30 mouse cellular contexts compared by ENCODE assay signal in the genomic region with DNA sequence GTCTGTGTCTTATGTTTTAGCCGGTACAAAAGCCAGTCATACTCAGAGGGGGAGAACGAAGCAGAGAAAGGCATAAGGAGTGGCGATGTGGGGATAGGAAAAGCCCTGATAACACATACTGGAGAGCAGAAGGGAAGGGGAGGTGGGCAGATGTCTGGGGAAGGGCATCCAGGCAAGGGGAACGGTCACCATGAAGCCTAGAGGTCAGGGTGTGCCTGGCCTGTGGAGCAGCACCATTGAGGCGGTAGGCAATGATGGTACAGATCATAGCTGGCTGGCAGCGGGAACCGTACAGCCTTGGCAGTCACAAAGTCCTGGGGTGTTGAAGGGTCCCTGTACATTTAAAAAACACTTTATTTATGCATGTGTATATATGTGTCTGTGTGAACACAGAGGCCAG. TPM values are rescaled to one million over a fixed set of nuclear protein-coding genes. Genes with fewer than 3 reads are reported as not detected.
DNase-seq lines count a peak whose midpoint lies in the region; ATAC-seq and TF ChIP-seq lines count a peak whose summit lies in the region.
"Had no signal": no experiment of that assay in that cellular context is flagged by ENCODE, and none has a peak within 500 bp of the region (broad histone marks: within the 10 kb centered on the region; RNA-seq: fewer than 3 reads in every experiment).

No protein-coding gene starts in this region.

- H3K4me3 ChIP-seq in heart, adult 2 months: peak overlapping the region; percentile 32; the same call in 1 of the 2 replicates
- no peak overlapping the region; the same call in 1 of the 2 replicates for H3K4me3 ChIP-seq in heart, embryonic 15.5 days
- H3K4me3 ChIP-seq in stomach, embryonic 16.5 days (replicated peaks; ENCODE audit: low read length): no peak overlapping the region
- no peak overlapping the region for H3K4me3 ChIP-seq in stomach, postnatal 0 days (ENCODE audit: low read depth, low read length)
- H3K4me3 ChIP-seq in myocyte: peak overlapping the region; percentile 97
- H3K4me3 ChIP-seq: forebrain, embryonic 13.5 days; hindbrain, embryonic 13.5 days; liver, embryonic 13.5 days; midbrain, embryonic 10.5 days; stomach, embryonic 15.5 days had no signal

- no peak for DNase-seq in heart, adult 2 months
- no peak for DNase-seq in heart, postnatal 4 days
- no peak for DNase-seq in heart, adult 18-20 months
- DNase-seq in stomach, postnatal 0 days (ENCODE audit: low spot score): no peak
- no peak for DNase-seq in thymus, postnatal 36 days
- DNase-seq: cerebellum, adult 11-12 months; cerebellum, postnatal 10 days; kidney, adult 11 months; kidney, postnatal 14 days; liver, embryonic 13.5 days; lung, adult 2 months; thymus, adult 2 months had no signal

- 60% methylated on average over 7 of the region's 7 CpGs for WGBS in heart, adult 2 months
- WGBS in heart, embryonic 15.5 days: 68% methylated on average over 7 of the region's 7 CpGs
- WGBS in stomach, embryonic 16.5 days: 85% methylated on average over 7 of the region's 7 CpGs
- WGBS in stomach, postnatal 0 days: 83% methylated on average over 7 of the region's 7 CpGs

- no peaks in the 10 kb centered on the region for H3K27me3 ChIP-seq in heart, adult 2 months (ENCODE audit: control insufficient read depth, insufficient read depth, low read length)
- H3K27me3 ChIP-seq in heart, embryonic 15.5 days: no peaks in the 10 kb centered on the region
- no peaks in the 10 kb centered on the region for H3K27me3 ChIP-seq in stomach, embryonic 16.5 days (ENCODE audit: control insufficient read depth, insufficient read depth, low read length)
- H3K27me3 ChIP-seq in stomach, postnatal 0 days (ENCODE audit: control insufficient read depth, insufficient read depth, low read length): no peaks in the 10 kb centered on the region
- H3K27me3 ChIP-seq in myocyte (ENCODE audit: control insufficient read depth, insufficient read depth, insufficient read length): no peaks in the 10 kb centered on the region
- H3K27me3 ChIP-seq: forebrain, embryonic 13.5 days; stomach, embryonic 15.5 days had no signal

- no peaks in the 10 kb centered on the region for H3K9me3 ChIP-seq in heart, embryonic 15.5 days (replicated peaks)
- no peaks in the 10 kb centered on the region for H3K9me3 ChIP-seq in stomach, embryonic 16.5 days (replicated peaks; ENCODE audit: control insufficient read depth, low read length)
- no peaks in the 10 kb centered on the region for H3K9me3 ChIP-seq in stomach, postnatal 0 days (ENCODE audit: control insufficient read depth, low read length)
- H3K9me3 ChIP-seq: forebrain, embryonic 13.5 days; hindbrain, embryonic 13.5 days; liver, embryonic 13.5 days; midbrain, embryonic 10.5 days; stomach, embryonic 15.5 days had no signal

- intact Hi-C loops in heart, adult 2 months (cut with DNase I): no loop called here

- peaks cover 16% of the 10 kb centered on the region; the same call in 1 of the 2 replicates for H3K36me3 ChIP-seq in heart, adult 2 months (ENCODE audit: control insufficient read depth, insufficient read depth, low read length)
- no peaks in the 10 kb centered on the region for H3K36me3 ChIP-seq in heart, embryonic 15.5 days
- no peaks in the 10 kb centered on the region for H3K36me3 ChIP-seq in stomach, embryonic 16.5 days (ENCODE audit: control insufficient read depth, insufficient read depth, low read length)
- no peaks in the 10 kb centered on the region for H3K36me3 ChIP-seq in stomach, postnatal 0 days (ENCODE audit: control insufficient read depth, insufficient read depth, low read length)
- H3K36me3 ChIP-seq in myocyte (ENCODE audit: control insufficient read depth, insufficient read depth): no peaks in the 10 kb centered on the region
- H3K36me3 ChIP-seq: hindbrain, embryonic 13.5 days; liver, embryonic 13.5 days; stomach, embryonic 15.5 days had no signal

- H3K79me2 ChIP-seq in heart, adult 2 months (replicated peaks; ENCODE audit: control insufficient read depth, insufficient read depth, low read length): peaks cover 8% of the 10 kb centered on the region
- H3K79me2 ChIP-seq in myocyte (ENCODE audit: control insufficient read depth, insufficient read depth): peaks cover 86% of the 10 kb centered on the region

- no peak overlapping the region for H3ac ChIP-seq in myocyte (ENCODE audit: control insufficient read depth, insufficient read length)

- H3K4me2 ChIP-seq in heart, embryonic 15.5 days: peak overlapping the region; percentile 89
- no peak overlapping the region for H3K4me2 ChIP-seq in stomach, embryonic 16.5 days (ENCODE audit: low read depth, low read length)
- H3K4me2 ChIP-seq in stomach, postnatal 0 days (replicated peaks; ENCODE audit: low read depth): no peak overlapping the region
- H3K4me2 ChIP-seq in myocyte (ENCODE audit: low read depth): peak overlapping the region; percentile 97
- H3K4me2 ChIP-seq: forebrain, embryonic 13.5 days; hindbrain, embryonic 13.5 days; liver, embryonic 13.5 days; stomach, embryonic 15.5 days had no signal

- peak overlapping the region; percentile 89 for H3K27ac ChIP-seq in heart, adult 2 months
- H3K27ac ChIP-seq in heart, embryonic 15.5 days: peak overlapping the region; percentile 87
- peak overlapping the region; percentile 79; the same call in 1 of the 2 replicates for H3K27ac ChIP-seq in stomach, embryonic 16.5 days (ENCODE audit: low read length)
- no peak overlapping the region for H3K27ac ChIP-seq in stomach, postnatal 0 days (replicated peaks)
- H3K27ac ChIP-seq: forebrain, embryonic 13.5 days; hindbrain, embryonic 13.5 days; liver, embryonic 13.5 days; macrophage had no signal

- no peak for ATAC-seq in heart, embryonic 15.5 days (replicated peaks; ENCODE audit: insufficient number of reproducible peaks, insufficient read depth, low FRiP score, low read depth)
- no peak for ATAC-seq in stomach, embryonic 16.5 days (ENCODE audit: insufficient read depth, low FRiP score)
- ATAC-seq in stomach, postnatal 0 days (ENCODE audit: low FRiP score, low TSS enrichment): no peak
- ATAC-seq: forebrain, embryonic 13.5 days; midbrain, embryonic 16.5 days had no signal

- TF ChIP-seq EP300 in heart, adult 2 months (IDR thresholded peaks at IDR 0.05; ENCODE audit: insufficient read depth, low read depth, low read length): no peak
- no peak for TF ChIP-seq EP300 in stomach, postnatal 0 days (optimal IDR thresholded peaks at IDR 0.05)

- peak overlapping the region; percentile 45 for H3K9ac ChIP-seq in heart, adult 2 months (ENCODE audit: low read depth, low read length)
- 0 out of 2 replicates have a peak overlapping the region, but pooled peaks have one; percentile 20 for H3K9ac ChIP-seq in heart, embryonic 15.5 days
- H3K9ac ChIP-seq in stomach, embryonic 16.5 days (ENCODE audit: low read length): peak overlapping the region; percentile 44; the same call in 1 of the 2 replicates
- H3K9ac ChIP-seq in stomach, postnatal 0 days (ENCODE audit: low read length): no peak overlapping the region
- H3K9ac ChIP-seq: forebrain, embryonic 13.5 days; hindbrain, embryonic 13.5 days; liver, embryonic 13.5 days; stomach, embryonic 15.5 days had no signal

- TF ChIP-seq CTCF in heart, adult 2 months (IDR thresholded peaks at IDR 0.05): no peak
- no peak for TF ChIP-seq CTCF in stomach, postnatal 0 days (IDR thresholded peaks at IDR 0.05; ENCODE audit: low read depth)

- peaks cover 60% of the 10 kb centered on the region for H3K4me1 ChIP-seq in heart, adult 2 months (ENCODE audit: control insufficient read depth, insufficient read depth, low read length)
- H3K4me1 ChIP-seq in heart, embryonic 15.5 days (replicated peaks): peaks cover 98% of the 10 kb centered on the region
- peaks cover 88% of the 10 kb centered on the region for H3K4me1 ChIP-seq in stomach, embryonic 16.5 days (ENCODE audit: control insufficient read depth, insufficient read depth, low read length)
- H3K4me1 ChIP-seq in stomach, postnatal 0 days (replicated peaks; ENCODE audit: control insufficient read depth, insufficient read depth): peaks cover 33% of the 10 kb centered on the region

- TF ChIP-seq POLR2A in heart, adult 2 months (IDR thresholded peaks at IDR 0.05; ENCODE audit: insufficient read depth, low read depth, low read length): no peak
- no peak for TF ChIP-seq POLR2A in myocyte (IDR thresholded peaks at IDR 0.05; ENCODE audit: insufficient read length, low read depth)

TF ChIP-seq in myocyte, 11 proteins besides CTCF, POLR2A, EP300 and RAD21:
- TF ChIP-seq MYOD1 (IDR thresholded peaks at IDR 0.05; ENCODE audit: control insufficient read depth in 1 of 3, insufficient read length in 2 of 3, low read depth in 2 of 3): no peak

RNA-seq across cellular contexts. Expression of gene Hspg2, which starts 6.1 kb away (rescaled TPM):
- 100 to 1,000 TPM; 174 to 190 TPM for total RNA-seq in heart, adult 2 months (2021)
- polyA plus RNA-seq in heart, adult 2 months (2012; rRNA removed): 86.7 and 114 TPM in 2 replicates
- 100 to 1,000 TPM; 467 to 506 TPM for total RNA-seq in heart, postnatal 4 days (2021)
- polyA plus RNA-seq in heart, embryonic 15.5 days (2015; fragmentation: Nextera tagmentation; extraction: Ambion mirVana): 41.3 and 56.3 TPM in 2 replicates
- total RNA-seq in heart, adult 18-20 months (2021): 100 to 1,000 TPM; 153 to 170 TPM
- 29.5 and 31.7 TPM in 2 replicates for polyA plus RNA-seq in stomach, embryonic 16.5 days (2015; fragmentation: Nextera tagmentation; extraction: Ambion mirVana)
- polyA plus RNA-seq in stomach, postnatal 0 days (2015; fragmentation: Nextera tagmentation; extraction: Ambion mirVana): 16.0 and 18.8 TPM in 2 replicates
- polyA plus RNA-seq in myocyte (2012; fragmentation: generic; extraction: Trizol): 209 TPM

RNA-seq across cellular contexts. Expression of gene 1700013G24Rik, which starts 21.6 kb away (rescaled TPM):
- not detected for total RNA-seq in heart, adult 2 months (2021)
- polyA plus RNA-seq in heart, adult 2 months (2012; rRNA removed): 0.38 and 0.57 TPM in 2 replicates
- total RNA-seq in heart, postnatal 4 days (2021): not detected
- polyA plus RNA-seq in heart, embryonic 15.5 days (2015; fragmentation: Nextera tagmentation; extraction: Ambion mirVana): not detected in 2 replicates
- total RNA-seq in heart, adult 18-20 months (2021): not detected
- polyA plus RNA-seq in stomach, embryonic 16.5 days (2015; fragmentation: Nextera tagmentation; extraction: Ambion mirVana): not detected in 2 replicates
- polyA plus RNA-seq in stomach, postnatal 0 days (2015; fragmentation: Nextera tagmentation; extraction: Ambion mirVana): not detected in 2 replicates
- 0.55 TPM for polyA plus RNA-seq in myocyte (2012; fragmentation: generic; extraction: Trizol)
- total RNA-seq: adrenal gland, postnatal 4 days; ES-E14; gastrocnemius, adult 8-10 months; layer of hippocampus, adult 18-20 months; layer of hippocampus, postnatal 25 days had no signal
- polyA plus RNA-seq: cortical plate, adult 2 months; embryonic facial prominence, embryonic 11.5 days; forebrain, embryonic 13.5 days; hindbrain, embryonic 13.5 days; limb, embryonic 11.5 days; liver, embryonic 13.5 days; macrophage; midbrain, embryonic 10.5 days; midbrain, embryonic 16.5 days; neural tube, embryonic 14.5 days; stomach, embryonic 15.5 days had no signal

RNA-seq across cellular contexts. Expression of gene Cela3b, which starts 44.4 kb away (rescaled TPM):
- not detected for total RNA-seq in heart, adult 2 months (2021)
- polyA plus RNA-seq in heart, adult 2 months (2012; rRNA removed): 0.32 TPM in 1 of 2 replicates, not detected in the other
- not detected for total RNA-seq in heart, postnatal 4 days (2021)
- polyA plus RNA-seq in heart, embryonic 15.5 days (2015; fragmentation: Nextera tagmentation; extraction: Ambion mirVana): not detected in 2 replicates
- total RNA-seq in heart, adult 18-20 months (2021): not detected
- 406 and 529 TPM in 2 replicates for polyA plus RNA-seq in stomach, embryonic 16.5 days (2015; fragmentation: Nextera tagmentation; extraction: Ambion mirVana)
- 4.1 and 4.8 TPM in 2 replicates for polyA plus RNA-seq in stomach, postnatal 0 days (2015; fragmentation: Nextera tagmentation; extraction: Ambion mirVana)
- polyA plus RNA-seq in myocyte (2012; fragmentation: generic; extraction: Trizol): 0.38 TPM
- total RNA-seq: ES-E14; gastrocnemius, adult 8-10 months; layer of hippocampus, adult 18-20 months; layer of hippocampus, postnatal 25 days had no signal
- polyA plus RNA-seq: cortical plate, adult 2 months; embryonic facial prominence, embryonic 11.5 days; forebrain, embryonic 13.5 days; hindbrain, embryonic 13.5 days; limb, embryonic 11.5 days; macrophage; midbrain, embryonic 10.5 days; midbrain, embryonic 16.5 days; neural tube, embryonic 14.5 days had no signal

Comparison
In these comparisons a context has a peak if more than half of its experiments do, and no peak if none do; other contexts are left out.
1. H3K4me3 ChIP-seq: peak in heart, adult 2 months (single experiment) and myocyte (single experiment); none in heart, embryonic 15.5 days (single experiment), stomach, embryonic 16.5 days (single experiment) and stomach, postnatal 0 days (single experiment).
2. RNA of gene Cela3b, which starts 44.4 kb away (polyA plus RNA-seq): 406 to 529 TPM in stomach, embryonic 16.5 days; 4.1 to 4.8 TPM in stomach, postnatal 0 days, 0.38 TPM in myocyte (single experiment), not detected in heart, embryonic 15.5 days and 0.32 TPM in heart, adult 2 months; every median in the first group is over 10 times any median in the second.
3. H3K4me2 ChIP-seq: peak in heart, embryonic 15.5 days (single experiment) and myocyte (single experiment); none in stomach, embryonic 16.5 days (single experiment) and stomach, postnatal 0 days (single experiment).